Mouse (Mus musculus) megakaryocyte, embryonic 14.5 days (primary cell): ENCODE measurements around the gene Tas2r117. TPM values are rescaled to one million over a fixed set of nuclear protein-coding genes. Genes with fewer than 3 reads are reported as not detected.

ENCODE experiments used
- H3K27me3 ChIP-seq: replicated peaks from 2 replicates; pipeline ENCODE3; 2012; ENCODE audit warnings: inconsistent platforms
- H3K36me3 ChIP-seq: replicated peaks from 2 replicates; pipeline ENCODE3; 2012; ENCODE audit warnings: low read length, inconsistent platforms, mixed read lengths
- H3K4me1 ChIP-seq: 2 replicates; pipeline ENCODE4 v1.6.1; 2012; ENCODE audit warnings: inconsistent platforms
- H3K4me3 ChIP-seq: replicated peaks from 2 replicates; pipeline ENCODE3; 2012; ENCODE audit warnings: moderate library complexity, mild to moderate bottlenecking, inconsistent platforms
- H3K9me3 ChIP-seq: 2 replicates; pipeline ENCODE4 v1.6.1; 2012; ENCODE audit warnings: inconsistent platforms
- FLI1 ChIP-seq: IDR thresholded peaks from 2 replicates; pipeline ENCODE4 v1.6.1; 2012; ENCODE audit warnings: low read length, inconsistent platforms, mixed read lengths
- GATA1 ChIP-seq: IDR thresholded peaks from 3 replicates; pipeline ENCODE4 v1.6.1; 2012; ENCODE audit warnings: mixed read lengths, low read length, inconsistent platforms, borderline replicate concordance
- polyA plus RNA-seq: library from polyadenylated mRNA; stranded (reverse); fragments of >175 nt; gene quantifications from 2 replicates; pipeline ENCODE4 v1.2.3, GENCODE M21; 2012; ENCODE audit warnings: low replicate concordance; ENCODE audit not compliant: insufficient read depth

The Tas2r117 gene
- polyA plus RNA-seq, result not detected in 2 replicates

DNA sequence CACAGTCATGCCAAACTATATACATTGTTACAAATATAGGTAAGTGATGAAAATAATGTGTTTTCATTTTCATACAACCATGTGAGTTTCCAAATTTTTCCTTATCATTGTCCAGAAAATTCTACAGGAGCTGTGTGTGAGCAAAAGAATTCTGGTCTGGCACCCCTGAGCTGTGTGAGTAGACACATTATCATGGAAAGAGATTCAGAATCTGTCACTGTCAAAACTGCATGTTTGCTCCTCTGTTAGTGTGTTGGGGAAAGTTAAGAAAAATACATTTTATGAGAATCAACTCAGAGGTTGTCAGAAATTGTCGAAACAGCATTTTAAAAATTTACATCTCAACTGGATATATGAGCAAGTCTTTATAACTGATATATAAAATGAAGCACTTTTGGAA lies at the start of gene Tas2r117:
Gene Tas2r117 (plus strand): TSS at position 301 of the 400 bp plus-strand sequence.
- Histone ChIP-seq H3K9me3 (peaks cover under 1% of the 10 kb centered on the region; the same call in 1 of the 2 replicates), H3K27me3 (no peaks in the 10 kb centered on the region), H3K4me1 (no peaks in the 10 kb centered on the region), H3K4me3 (no peak within 1 kb of the TSS), H3K36me3 (no peaks in the 10 kb centered on the region)
- no peak for TF ChIP-seq FLI1
- no peak for TF ChIP-seq GATA1

DNA sequence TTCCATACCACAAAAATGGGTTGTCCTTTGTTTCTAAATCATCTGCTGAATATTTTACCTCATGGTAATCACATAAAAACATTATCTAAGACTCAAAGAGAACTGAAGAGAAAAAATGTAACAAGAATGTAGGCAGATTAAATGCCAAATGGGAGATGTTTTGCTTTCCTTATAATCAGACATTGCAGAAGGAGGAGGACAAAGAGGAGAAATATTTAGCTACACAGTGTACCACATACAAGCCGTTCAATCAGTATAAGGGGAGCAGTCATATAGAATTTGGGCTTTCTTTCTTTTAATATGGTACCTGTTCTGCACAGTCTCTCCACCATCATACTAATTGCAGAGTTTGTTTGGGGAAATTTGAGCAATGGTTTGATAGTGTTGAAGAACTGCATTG lies 48.2 kb upstream of the Tas2r117 start, which contains the start of gene Tas2r124:
Gene Tas2r124 (plus strand): TSS at position 301 of the 400 bp plus-strand sequence.
- no peaks in the 10 kb centered on the region for H3K36me3 ChIP-seq
- H3K9me3 ChIP-seq, result peaks cover 4% of the 10 kb centered on the region; the same call in 1 of the 2 replicates
- H3K27me3 ChIP-seq, result no peaks in the 10 kb centered on the region
- no peaks in the 10 kb centered on the region for H3K4me1 ChIP-seq
- no peak within 1 kb of the TSS for H3K4me3 ChIP-seq
- no peak for TF ChIP-seq FLI1
- no peak for TF ChIP-seq GATA1

GRCm38 (mm10) chr6:132761831-132762230 lies 40.8 kb upstream of the Tas2r117 start, which contains the start of gene Tas2r102:
Tas2r102 (plus strand) TSS chr6:132762131.
- H3K36me3 ChIP-seq, result no peaks in the 10 kb centered on the region
- no peak within 1 kb of the TSS for H3K4me3 ChIP-seq
- H3K27me3 ChIP-seq, result no peaks in the 10 kb centered on the region
- H3K9me3 ChIP-seq, result peaks cover 5% of the 10 kb centered on the region; the same call in 1 of the 2 replicates
- no peak for TF ChIP-seq GATA1
- TF ChIP-seq FLI1, result no peak
- no peaks in the 10 kb centered on the region for H3K4me1 ChIP-seq

DNA sequence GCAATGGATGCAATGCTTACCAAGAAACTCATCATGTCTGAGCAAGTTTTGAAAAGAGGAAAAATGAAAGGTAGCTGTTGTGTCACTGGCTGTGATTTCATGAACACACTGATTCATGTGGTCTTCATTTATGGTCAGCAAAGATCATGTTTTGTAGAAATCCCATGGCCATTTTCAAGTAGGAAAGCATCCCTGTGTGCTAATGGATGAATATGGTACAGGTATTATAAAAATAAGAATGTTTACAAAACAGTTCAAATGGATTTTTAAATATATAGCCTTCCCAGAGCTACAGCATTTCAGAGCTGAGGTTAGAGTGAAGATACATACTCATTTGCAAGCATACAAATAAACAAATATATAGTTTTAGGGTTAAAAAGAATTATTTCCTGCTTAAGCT lies 24.6 kb upstream of the Tas2r117 start, which contains the start of gene Tas2r136:
Gene Tas2r136 (minus strand): TSS at position 101 of the 400 bp plus-strand sequence.
- no peaks in the 10 kb centered on the region for H3K4me1 ChIP-seq
- no peak within 1 kb of the TSS for H3K4me3 ChIP-seq
- no peak for TF ChIP-seq GATA1
- no peak for TF ChIP-seq FLI1
- H3K36me3 ChIP-seq, result no peaks in the 10 kb centered on the region
- no peaks in the 10 kb centered on the region for H3K27me3 ChIP-seq
- no peaks in the 10 kb centered on the region for H3K9me3 ChIP-seq

GRCm38 (mm10) chr6:132795393-132795792 lies 7.2 kb upstream of the Tas2r117 start:
- TF ChIP-seq GATA1, result no peak
- no peak for TF ChIP-seq FLI1
- Histone ChIP-seq H3K4me1 (no peaks in the 10 kb centered on the region), H3K4me3 (no peak overlapping the region), H3K9me3 (peaks cover 39% of the 10 kb centered on the region), H3K27me3 (no peaks in the 10 kb centered on the region), H3K36me3 (no peaks in the 10 kb centered on the region)

GRCm38 (mm10) chr6:132846842-132847241 lies 44.2 kb downstream of the Tas2r117 start, which contains the start of gene Tas2r123:
Tas2r123 (plus strand) TSS chr6:132847142.
- H3K36me3 ChIP-seq, result no peaks in the 10 kb centered on the region
- no peak within 1 kb of the TSS for H3K4me3 ChIP-seq
- no peaks in the 10 kb centered on the region for H3K9me3 ChIP-seq
- no peaks in the 10 kb centered on the region for H3K4me1 ChIP-seq
- H3K27me3 ChIP-seq, result no peaks in the 10 kb centered on the region
- no peak for TF ChIP-seq GATA1
- TF ChIP-seq FLI1, result no peak

Other genes with a start within 250 kb of the Tas2r117 start
- not detected in 2 replicates for gene Prh1, start 233.0 kb upstream of the Tas2r117 start, polyA plus RNA-seq
- gene Prp2, start 206.9 kb upstream of the Tas2r117 start, polyA plus RNA-seq, result not detected in 2 replicates
- gene A630073D07Rik, start 151.3 kb upstream of the Tas2r117 start, polyA plus RNA-seq, result not detected in 2 replicates
- not detected in 2 replicates for gene Tas2r120, start 145.9 kb upstream of the Tas2r117 start, polyA plus RNA-seq
- gene Tas2r121, start 101.8 kb upstream of the Tas2r117 start, polyA plus RNA-seq, result not detected in 2 replicates
- gene Tas2r122, start 90.9 kb upstream of the Tas2r117 start, polyA plus RNA-seq, result not detected in 2 replicates
- gene Tas2r115, start 64.8 kb upstream of the Tas2r117 start, polyA plus RNA-seq, result not detected in 2 replicates
- gene Tas2r124, start 48.1 kb upstream of the Tas2r117 start, polyA plus RNA-seq, result not detected in 2 replicates
- gene Tas2r102, start 40.7 kb upstream of the Tas2r117 start, polyA plus RNA-seq, result not detected in 2 replicates
- gene Tas2r136, start 24.7 kb upstream of the Tas2r117 start, polyA plus RNA-seq, result not detected in 2 replicates
- not detected in 2 replicates for gene Tas2r123, start 44.3 kb downstream of the Tas2r117 start, polyA plus RNA-seq
- not detected in 2 replicates for gene Tas2r116, start 52.6 kb downstream of the Tas2r117 start, polyA plus RNA-seq
- gene Tas2r110, start 65.2 kb downstream of the Tas2r117 start, polyA plus RNA-seq, result not detected in 2 replicates
- not detected in 2 replicates for gene Tas2r113, start 90.2 kb downstream of the Tas2r117 start, polyA plus RNA-seq
- gene Tas2r125, start 106.8 kb downstream of the Tas2r117 start, polyA plus RNA-seq, result not detected in 2 replicates
- gene Tas2r129, start 148.3 kb downstream of the Tas2r117 start, polyA plus RNA-seq, result not detected in 2 replicates
- gene Tas2r131, start 155.1 kb downstream of the Tas2r117 start, polyA plus RNA-seq, result 2.3 TPM in 1 of 2 replicates, not detected in the other
- gene Tas2r109, start 178.1 kb downstream of the Tas2r117 start, polyA plus RNA-seq, result not detected in 2 replicates
- not detected in 2 replicates for gene Tas2r103, start 234.3 kb downstream of the Tas2r117 start, polyA plus RNA-seq